Mouse (Mus musculus) heart, embryonic 15.5 days (tissue): Measurements from ENCODE around the gene Spa17. TPM values are rescaled to one million over a fixed set of nuclear protein-coding genes. Genes with fewer than 3 reads are reported as not detected.

Experiments
- ATAC-seq: fragments of 200-750 bp; cut with Nextera tagmentation; replicated peaks from 2 replicates; pipeline ENCODE4 v1.8.0; 2017; ENCODE audit warnings: low read depth, moderate TSS enrichment; ENCODE audit not compliant: insufficient number of reproducible peaks, insufficient read depth, low FRiP score
- H3K27ac ChIP-seq: fragments of 300-500 bp; sonication (generic); 2 replicates; pipeline ENCODE4 v1.5.1; 2015; ENCODE audit warnings: mild to moderate bottlenecking, inconsistent platforms
- H3K27me3 ChIP-seq: fragments of 300-500 bp; sonication (generic); 2 replicates; pipeline ENCODE4 v1.6.1; 2015; ENCODE audit warnings: inconsistent platforms
- H3K36me3 ChIP-seq: fragments of 300-500 bp; sonication (generic); 2 replicates; pipeline ENCODE4 v1.6.1; 2015; ENCODE audit warnings: mild to moderate bottlenecking, inconsistent platforms
- H3K4me1 ChIP-seq: fragments of 300-500 bp; sonication (generic); replicated peaks from 2 replicates; pipeline ENCODE4 v1.6.1; 2015; ENCODE audit warnings: inconsistent platforms
- H3K4me2 ChIP-seq: fragments of 300-500 bp; sonication (generic); 2 replicates; pipeline ENCODE4 v1.6.1; 2015; ENCODE audit warnings: inconsistent platforms, mild to moderate bottlenecking, moderate library complexity
- H3K4me3 ChIP-seq: fragments of 300-500 bp; sonication (generic); 2 replicates; pipeline ENCODE4 v1.5.1; 2015; ENCODE audit warnings: mild to moderate bottlenecking, inconsistent platforms
- H3K9ac ChIP-seq: fragments of 300-500 bp; sonication (generic); 2 replicates; pipeline ENCODE4 v1.6.1; 2015; ENCODE audit warnings: mild to moderate bottlenecking, inconsistent platforms
- H3K9me3 ChIP-seq: fragments of 300-500 bp; sonication (generic); replicated peaks from 2 replicates; pipeline ENCODE4 v1.6.1; 2016; ENCODE audit warnings: inconsistent platforms
- WGBS: fragments of 180-500 bp; shearing (Covaris S2); methylation state at CpG from one replicate; pipeline ENCODE4 v1.1.7; 2015; ENCODE audit warnings: mixed read lengths; 5-methylcytosine and 5-hydroxymethylcytosine counted together
- polyA plus RNA-seq: library from polyadenylated mRNA; unstranded; fragments of >200 nt; fragmentation: Nextera tagmentation; extraction: Ambion mirVana; gene quantifications from 2 replicates; pipeline ENCODE4 v1.2.1, GENCODE M21; 2015

The Spa17 gene
- polyA plus RNA-seq, 1 experiment from 2014 or later: 9.3 TPM

DNA sequence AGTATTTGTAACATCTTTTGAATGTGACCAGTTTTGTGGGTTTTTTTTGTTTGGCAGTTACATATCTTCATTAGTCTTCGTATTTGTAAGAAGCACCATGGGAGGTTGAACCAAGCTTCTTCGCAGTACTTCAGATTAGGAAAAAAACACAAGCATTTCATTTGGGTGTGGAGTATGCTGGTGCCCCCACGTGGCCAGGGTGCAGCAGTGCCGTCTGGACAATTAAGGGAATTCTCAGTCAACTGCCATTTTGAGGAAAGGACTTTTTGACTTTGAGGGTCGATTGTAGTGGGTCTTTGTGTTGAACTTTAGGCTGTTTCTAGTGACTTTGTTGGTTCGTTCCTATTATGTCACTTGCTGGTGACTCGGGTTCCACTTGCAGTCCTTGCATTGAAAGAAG lies 22.8 kb upstream of the Spa17 start:
- no peak overlapping the region for H3K4me2 ChIP-seq
- no peak overlapping the region for H3K27ac ChIP-seq
- H3K4me1 ChIP-seq: no peaks in the 10 kb centered on the region
- H3K9ac ChIP-seq: no peak overlapping the region
- 15% methylated on average over 7 of the region's 7 CpGs for WGBS
- no peaks in the 10 kb centered on the region for H3K36me3 ChIP-seq
- H3K27me3 ChIP-seq: no peaks in the 10 kb centered on the region
- no peak for ATAC-seq
- no peaks in the 10 kb centered on the region for H3K9me3 ChIP-seq
- no peak overlapping the region for H3K4me3 ChIP-seq

DNA sequence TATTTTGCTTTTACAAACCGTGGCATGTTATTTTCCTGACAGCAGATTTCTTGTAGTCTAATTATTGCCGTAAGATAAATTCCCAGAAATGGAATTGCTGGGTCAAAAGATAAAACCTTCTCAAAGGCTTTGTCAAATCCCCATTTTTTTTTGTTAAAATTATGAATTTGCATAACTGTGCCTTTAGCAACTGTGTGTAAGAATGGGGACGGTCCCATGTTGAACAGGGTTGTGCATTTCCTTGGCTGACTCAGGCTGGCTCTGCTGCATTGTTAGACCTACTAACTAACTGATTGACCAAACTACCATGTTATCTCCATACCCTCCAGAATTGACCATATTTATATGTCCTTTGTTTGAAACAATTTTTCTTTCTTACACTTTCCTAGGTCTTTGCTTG lies 20.7 kb upstream of the Spa17 start:
- no peaks in the 10 kb centered on the region for H3K27me3 ChIP-seq
- H3K9ac ChIP-seq: no peak overlapping the region
- no peak for ATAC-seq
- no peaks in the 10 kb centered on the region for H3K4me1 ChIP-seq
- H3K9me3 ChIP-seq: no peaks in the 10 kb centered on the region
- H3K4me3 ChIP-seq: no peak overlapping the region
- WGBS: 84% methylated on average over 3 of the region's 3 CpGs
- H3K27ac ChIP-seq: no peak overlapping the region
- H3K4me2 ChIP-seq: no peak overlapping the region
- H3K36me3 ChIP-seq: no peaks in the 10 kb centered on the region

DNA sequence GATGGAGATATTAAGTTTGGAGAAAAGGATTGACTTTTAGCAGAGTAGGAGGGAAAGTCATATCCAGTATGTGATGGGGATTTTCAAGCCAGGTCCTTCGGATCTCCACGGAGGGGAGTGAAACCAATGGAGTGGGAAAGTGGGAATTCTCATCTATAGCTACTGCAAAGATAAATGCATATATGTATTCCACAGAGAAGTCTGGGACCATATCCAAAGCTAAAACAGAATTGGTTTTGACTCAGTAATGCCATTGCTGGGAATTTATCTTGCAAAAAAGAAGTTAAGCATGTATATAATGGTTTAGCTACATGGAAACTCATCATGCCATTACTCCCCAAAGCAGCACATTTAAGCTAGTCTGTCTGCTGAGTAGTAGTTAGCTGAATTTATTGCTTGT lies 18.8 kb upstream of the Spa17 start:
- Histone ChIP-seq H3K4me2 (no peak overlapping the region), H3K9me3 (no peaks in the 10 kb centered on the region), H3K4me1 (no peaks in the 10 kb centered on the region), H3K27me3 (no peaks in the 10 kb centered on the region), H3K4me3 (no peak overlapping the region), H3K9ac (no peak overlapping the region), H3K27ac (no peak overlapping the region), H3K36me3 (no peaks in the 10 kb centered on the region)
- ATAC-seq: no peak
- 73% methylated on average over 2 of the region's 2 CpGs for WGBS

DNA sequence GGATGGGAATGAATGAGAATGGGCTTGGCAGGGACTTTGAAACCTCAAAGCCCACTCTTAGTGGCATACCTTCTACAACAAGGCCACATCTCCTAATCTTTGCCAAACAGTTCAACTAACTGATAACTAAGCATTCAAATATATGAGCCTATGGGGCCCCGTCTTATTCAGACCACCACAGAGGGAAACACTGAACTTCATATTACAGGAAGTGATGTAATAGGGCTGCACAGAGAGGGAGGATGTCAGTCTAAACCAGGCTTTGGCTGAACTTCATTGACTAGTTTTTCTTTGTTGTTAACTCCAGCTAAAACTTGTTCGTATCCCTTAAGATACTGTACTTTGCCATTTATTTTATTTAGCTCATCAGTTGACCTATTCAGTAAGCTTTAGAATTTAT lies 16.4 kb upstream of the Spa17 start:
- 74% methylated on average over 2 of the region's 2 CpGs for WGBS
- H3K9ac ChIP-seq: no peak overlapping the region
- H3K4me1 ChIP-seq: 0 out of 2 replicates have a peak, but pooled peaks cover 2% of the 10 kb centered on the region
- no peaks in the 10 kb centered on the region for H3K27me3 ChIP-seq
- H3K4me2 ChIP-seq: no peak overlapping the region
- no peak overlapping the region for H3K27ac ChIP-seq
- ATAC-seq: no peak
- H3K4me3 ChIP-seq: no peak overlapping the region
- H3K9me3 ChIP-seq: no peaks in the 10 kb centered on the region
- H3K36me3 ChIP-seq: no peaks in the 10 kb centered on the region

DNA sequence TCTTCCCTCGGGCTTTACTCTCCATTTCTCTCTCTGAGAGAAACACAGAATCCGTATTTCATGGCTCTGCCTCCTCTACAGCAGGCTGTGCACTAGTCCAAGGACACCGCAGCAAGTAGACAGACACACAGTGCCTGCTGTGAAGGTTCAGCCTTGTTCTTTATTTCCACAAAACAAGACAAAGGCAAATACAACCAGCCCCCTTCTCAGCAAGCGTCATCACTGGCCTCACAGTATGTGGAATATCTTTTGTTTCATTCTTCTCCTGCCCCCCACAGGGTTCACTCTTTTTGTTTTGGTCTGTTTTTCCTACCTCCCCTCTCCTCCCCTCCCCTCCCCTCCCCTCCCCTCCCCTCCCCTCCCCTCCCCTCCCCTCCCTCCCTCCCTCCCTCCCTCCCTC lies 15.1 kb upstream of the Spa17 start:
- no peaks in the 10 kb centered on the region for H3K36me3 ChIP-seq
- H3K4me1 ChIP-seq: 0 out of 2 replicates have a peak, but pooled peaks cover 2% of the 10 kb centered on the region
- H3K9ac ChIP-seq: no peak overlapping the region
- ATAC-seq: no peak
- H3K27ac ChIP-seq: no peak overlapping the region
- WGBS: 79% methylated on average over 4 of the region's 4 CpGs
- H3K9me3 ChIP-seq: no peaks in the 10 kb centered on the region
- no peak overlapping the region for H3K4me2 ChIP-seq
- H3K4me3 ChIP-seq: no peak overlapping the region
- no peaks in the 10 kb centered on the region for H3K27me3 ChIP-seq

DNA sequence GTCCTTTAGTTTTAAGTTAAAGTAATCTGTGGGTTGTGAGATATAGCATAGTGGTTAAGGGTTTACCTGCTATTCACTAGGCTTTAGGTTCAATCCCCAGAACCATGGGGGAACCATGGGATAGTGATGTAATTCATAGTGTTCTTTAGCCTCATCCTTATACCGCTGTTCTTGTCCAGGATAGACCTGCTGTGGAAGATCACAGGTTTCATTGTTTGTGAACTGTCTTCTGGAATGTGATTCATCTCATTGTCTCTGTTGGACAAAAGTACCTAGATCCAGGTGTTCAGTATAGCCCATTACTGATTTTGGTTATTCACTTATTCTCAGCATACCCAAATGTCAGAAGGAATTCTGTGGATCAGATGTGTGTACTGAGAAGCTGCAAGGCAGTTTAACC lies 13.7 kb upstream of the Spa17 start:
- H3K4me1 ChIP-seq: 0 out of 2 replicates have a peak, but pooled peaks cover 2% of the 10 kb centered on the region
- H3K4me3 ChIP-seq: no peak overlapping the region
- no peak for ATAC-seq
- H3K27me3 ChIP-seq: no peaks in the 10 kb centered on the region
- no peak overlapping the region for H3K9ac ChIP-seq
- 93% methylated on average over 1 of the region's 1 CpGs for WGBS
- no peaks in the 10 kb centered on the region for H3K9me3 ChIP-seq
- H3K4me2 ChIP-seq: no peak overlapping the region
- no peak overlapping the region for H3K27ac ChIP-seq
- no peaks in the 10 kb centered on the region for H3K36me3 ChIP-seq

DNA sequence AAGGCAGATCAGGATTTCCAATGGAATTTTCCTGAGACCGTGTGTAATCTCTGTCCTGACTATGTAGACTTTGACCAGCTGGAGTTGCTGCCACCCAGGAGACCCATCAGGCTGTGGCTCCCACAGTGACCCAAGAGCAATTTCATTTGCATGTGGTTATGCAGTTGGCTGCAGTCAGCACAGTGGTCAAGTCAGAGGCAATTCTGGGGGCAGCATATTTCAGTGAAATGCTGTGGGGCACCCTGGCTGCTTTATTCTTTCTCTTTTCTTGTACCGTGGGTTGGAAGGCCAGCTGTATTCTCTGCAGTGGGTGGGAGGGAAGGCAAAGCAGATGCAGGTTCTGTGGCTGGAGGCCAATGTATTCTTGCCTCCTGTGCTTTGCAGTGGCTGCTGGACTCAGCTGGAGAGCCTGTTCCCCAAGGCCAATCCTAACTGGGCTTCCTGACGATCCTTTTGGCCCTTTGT lies 12.6 kb upstream of the Spa17 start:
- H3K36me3 ChIP-seq: no peaks in the 10 kb centered on the region
- no peaks in the 10 kb centered on the region for H3K9me3 ChIP-seq
- WGBS: 18% methylated on average over 3 of the region's 3 CpGs
- no peak overlapping the region for H3K4me3 ChIP-seq
- H3K27me3 ChIP-seq: no peaks in the 10 kb centered on the region
- H3K9ac ChIP-seq: no peak overlapping the region
- ATAC-seq: no peak
- 0 out of 2 replicates have a peak, but pooled peaks cover 2% of the 10 kb centered on the region for H3K4me1 ChIP-seq
- H3K4me2 ChIP-seq: no peak overlapping the region
- no peak overlapping the region for H3K27ac ChIP-seq

DNA sequence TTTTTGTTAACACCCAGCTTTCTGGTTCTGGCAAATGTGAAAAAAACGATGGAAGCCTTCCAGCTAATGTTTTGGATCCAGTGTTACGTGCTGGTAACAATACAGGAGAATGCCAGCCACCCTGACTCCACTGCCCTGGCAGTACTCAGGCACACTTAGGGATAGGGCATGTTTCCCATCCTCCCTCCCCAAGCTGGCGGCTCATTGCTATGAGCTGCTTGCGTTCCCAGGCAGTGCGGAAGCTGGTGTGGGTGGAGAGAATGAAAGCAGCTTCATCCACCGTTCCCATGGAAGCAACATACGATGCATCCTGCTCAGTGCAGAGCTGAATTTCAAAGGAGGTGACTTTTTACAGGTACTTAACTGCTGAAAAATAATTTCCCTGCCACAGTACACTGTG lies 12.1 kb upstream of the Spa17 start:
- no peak overlapping the region for H3K4me2 ChIP-seq
- no peaks in the 10 kb centered on the region for H3K9me3 ChIP-seq
- 0 out of 2 replicates have a peak, but pooled peaks cover 2% of the 10 kb centered on the region for H3K4me1 ChIP-seq
- H3K27me3 ChIP-seq: no peaks in the 10 kb centered on the region
- no peaks in the 10 kb centered on the region for H3K36me3 ChIP-seq
- H3K27ac ChIP-seq: no peak overlapping the region
- no peak overlapping the region for H3K9ac ChIP-seq
- ATAC-seq: no peak
- no peak overlapping the region for H3K4me3 ChIP-seq
- 27% methylated on average over 7 of the region's 7 CpGs for WGBS

DNA sequence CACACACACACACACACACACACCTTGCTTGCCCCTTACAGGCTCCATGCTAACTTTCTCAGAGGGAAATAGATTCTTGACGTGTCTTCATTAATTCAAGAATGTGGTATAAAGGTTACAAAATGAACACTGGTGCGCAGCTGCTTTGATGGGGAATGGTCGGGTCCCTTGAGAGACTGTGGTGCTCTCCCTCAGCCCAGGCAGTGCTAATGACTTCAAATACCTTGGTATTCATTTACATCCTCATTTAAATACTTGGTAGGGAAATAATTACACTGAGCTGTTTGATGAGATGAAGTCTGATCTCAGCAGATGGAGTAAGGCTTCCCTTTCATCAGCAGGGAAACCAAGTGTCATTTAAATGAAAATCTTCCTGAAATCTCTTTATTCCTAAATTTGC lies 11.6 kb upstream of the Spa17 start:
- Histone ChIP-seq H3K4me2 (no peak overlapping the region), H3K27me3 (no peaks in the 10 kb centered on the region), H3K4me3 (no peak overlapping the region), H3K27ac (no peak overlapping the region), H3K9me3 (no peaks in the 10 kb centered on the region), H3K9ac (no peak overlapping the region), H3K36me3 (no peaks in the 10 kb centered on the region), H3K4me1 (0 out of 2 replicates have a peak, but pooled peaks cover 2% of the 10 kb centered on the region)
- ATAC-seq: no peak
- WGBS: 72% methylated on average over 3 of the region's 3 CpGs

DNA sequence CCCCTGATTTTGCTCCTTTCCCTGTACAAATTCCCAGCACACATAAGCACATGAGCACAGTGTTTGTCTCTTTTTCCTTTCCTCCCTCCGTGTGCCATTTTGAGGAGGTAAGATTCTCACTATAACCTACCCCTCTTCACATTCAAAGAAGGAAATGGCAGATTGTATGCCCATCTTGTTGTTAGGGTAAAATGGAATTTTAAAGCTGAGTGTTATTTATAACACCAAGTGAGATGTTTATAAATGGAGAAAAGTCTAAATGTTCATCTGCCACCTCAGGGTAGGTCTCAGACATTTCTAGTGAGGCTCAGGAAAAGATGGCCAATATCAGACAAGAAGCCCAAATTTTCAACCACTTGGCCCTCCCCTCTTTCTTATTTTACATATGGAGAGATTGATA lies 11.0 kb upstream of the Spa17 start:
- H3K9ac ChIP-seq: no peak overlapping the region
- WGBS: 82% methylated on average over 1 of the region's 1 CpGs
- no peaks in the 10 kb centered on the region for H3K9me3 ChIP-seq
- H3K27ac ChIP-seq: no peak overlapping the region
- ATAC-seq: no peak
- H3K4me1 ChIP-seq: 0 out of 2 replicates have a peak, but pooled peaks cover 2% of the 10 kb centered on the region
- no peaks in the 10 kb centered on the region for H3K36me3 ChIP-seq
- no peak overlapping the region for H3K4me3 ChIP-seq
- no peaks in the 10 kb centered on the region for H3K27me3 ChIP-seq
- H3K4me2 ChIP-seq: no peak overlapping the region

DNA sequence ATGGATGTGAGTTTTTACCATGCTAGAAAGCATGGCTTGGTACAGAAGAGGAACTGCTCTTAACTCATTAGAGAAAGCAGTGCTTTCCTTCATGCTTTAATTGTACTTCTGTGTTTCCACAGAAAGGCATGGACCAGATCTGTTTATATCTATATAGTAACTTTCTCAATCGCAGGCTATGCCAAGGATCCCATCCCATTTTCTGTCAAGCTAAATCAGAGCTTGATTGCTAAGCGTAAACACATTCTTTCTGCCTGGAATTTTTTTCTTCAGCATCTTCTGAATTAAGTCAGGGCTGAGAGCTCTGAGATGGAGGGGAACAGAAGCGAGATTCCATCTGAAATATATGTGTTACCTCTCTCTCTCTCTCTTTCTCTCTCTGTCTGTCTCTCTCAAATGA lies 10.5 kb upstream of the Spa17 start:
- Histone ChIP-seq H3K4me1 (0 out of 2 replicates have a peak, but pooled peaks cover 2% of the 10 kb centered on the region), H3K4me2 (no peak overlapping the region), H3K9ac (no peak overlapping the region), H3K27ac (no peak overlapping the region), H3K4me3 (no peak overlapping the region), H3K36me3 (no peaks in the 10 kb centered on the region), H3K27me3 (no peaks in the 10 kb centered on the region), H3K9me3 (no peaks in the 10 kb centered on the region)
- 78% methylated on average over 3 of the region's 3 CpGs for WGBS
- ATAC-seq: no peak

DNA sequence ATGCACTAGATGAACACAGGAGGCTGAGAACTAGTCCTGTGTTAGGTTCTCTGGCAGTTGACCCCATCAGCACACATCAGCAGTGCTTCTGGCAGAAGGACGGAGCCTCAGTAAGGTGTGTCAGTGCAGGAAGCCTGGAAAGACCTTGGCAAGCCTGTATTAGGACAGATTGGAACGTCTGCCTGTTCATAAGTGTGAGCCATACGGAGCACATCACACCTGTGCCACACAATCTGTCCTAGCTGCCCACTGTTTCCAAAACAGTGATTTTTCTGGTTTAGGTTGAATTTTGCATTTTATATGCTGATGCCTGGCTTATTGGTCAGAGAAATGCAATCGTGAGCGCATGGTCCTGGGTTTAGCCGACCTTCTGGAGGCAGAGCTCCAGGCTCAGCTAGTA lies 7.8 kb upstream of the Spa17 start:
- H3K4me3 ChIP-seq: no peak overlapping the region

More for the DNA sequence above, 7.8 kb upstream of the Spa17 start:
- Histone ChIP-seq H3K36me3 (no peaks in the 10 kb centered on the region), H3K4me1 (0 out of 2 replicates have a peak, but pooled peaks cover 2% of the 10 kb centered on the region), H3K9ac (no peak overlapping the region), H3K27me3 (no peaks in the 10 kb centered on the region), H3K9me3 (no peaks in the 10 kb centered on the region), H3K4me2 (no peak overlapping the region), H3K27ac (no peak overlapping the region)
- no peak for ATAC-seq
- 80% methylated on average over 6 of the region's 6 CpGs for WGBS
